Mouse (Mus musculus) bone marrow macrophage, adult 2 months (primary cell): ENCODE measurements around the gene Dhrs7c.

ENCODE experiments used
- CTCF ChIP-seq: IDR thresholded peaks from 2 replicates; pipeline ENCODE4 v1.5.1; 2012; ENCODE audit warnings: low read depth, mild to moderate bottlenecking, low read length, moderate library complexity
- POLR2A ChIP-seq: IDR thresholded peaks from 2 replicates; pipeline ENCODE4 v1.6.1; 2012; ENCODE audit warnings: mild to moderate bottlenecking, low read depth, low read length, borderline replicate concordance

DNA sequence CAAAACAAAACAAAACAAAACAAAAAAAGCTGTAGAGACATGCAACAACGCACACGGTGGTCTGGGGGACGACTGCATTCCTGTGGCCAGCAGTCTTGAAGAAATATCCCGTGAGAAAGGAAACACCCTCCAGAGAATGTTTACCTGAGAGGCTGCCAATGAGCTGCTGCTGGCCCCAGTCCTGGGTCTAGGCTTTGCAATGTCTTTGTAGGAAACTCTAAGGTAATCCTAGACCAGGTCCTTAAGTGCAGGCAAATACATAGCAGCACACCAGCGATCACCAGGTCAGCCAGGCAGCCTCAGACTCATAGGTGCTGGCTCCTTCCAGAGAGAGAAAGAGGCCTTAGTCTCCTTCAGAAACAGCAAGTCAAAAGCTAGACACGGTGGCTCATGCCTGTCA is 56.0 kb downstream of the Dhrs7c start:
- TF ChIP-seq CTCF (no peak), POLR2A (no peak)
